Mouse (Mus musculus): ENCODE results near the gene Gpr15. TPM values are rescaled to one million over a fixed set of nuclear protein-coding genes. Genes with fewer than 3 reads are reported as not detected.

Gene Gpr15
- total and polyA plus RNA-seq, 2 experiments from 2014 or later: 0.10 TPM; not detected in 1

GRCm38 (mm10) chr16:58738800-58739199, 19.9 kb upstream of the Gpr15 start:
- no peak for TF ChIP-seq EP300 (IDR thresholded peaks at IDR 0.05; ENCODE audit: low read depth)
- TF ChIP-seq CTCF (IDR thresholded peaks at IDR 0.05; ENCODE audit: low read depth): no peak
- no peaks in the 10 kb centered on the region for H3K4me1 ChIP-seq (ENCODE audit: control insufficient read depth, insufficient read depth)
- H3K4me3 ChIP-seq (ENCODE audit: low read depth, low read length): no peak overlapping the region
- peaks cover 15% of the 10 kb centered on the region for H3K36me3 ChIP-seq (replicated peaks; ENCODE audit: control insufficient read depth, insufficient read depth, low read length)
- 76% methylated on average over 1 of the region's 1 CpGs for WGBS
- no peaks in the 10 kb centered on the region for H3K27me3 ChIP-seq (ENCODE audit: control insufficient read depth, insufficient read depth, low read length)
- no peak for ATAC-seq (ENCODE audit: insufficient read depth, low read depth)
- no peak overlapping the region for H3K4me2 ChIP-seq (ENCODE audit: low read depth, low read length)
- H3K27ac ChIP-seq (ENCODE audit: low read depth): no peak overlapping the region
- no peaks in the 10 kb centered on the region for H3K9me3 ChIP-seq (replicated peaks; ENCODE audit: control insufficient read depth, low read length)
- H3K9ac ChIP-seq (replicated peaks; ENCODE audit: low read depth, low read length): no peak overlapping the region
- no peak for DNase-seq (ENCODE audit: low spot score)

GRCm38 (mm10) chr16:58738205-58738604, 19.3 kb upstream of the Gpr15 start:
- DNase-seq (ENCODE audit: low spot score) (no peak), ATAC-seq (ENCODE audit: insufficient read depth, low read depth) (no peak)
- WGBS: 78% methylated on average over 4 of the region's 4 CpGs

GRCm38 (mm10) chr16:58728176-58728671, 9.4 kb upstream of the Gpr15 start:
- ATAC-seq (ENCODE audit: insufficient read depth, low read depth) (peak; percentile 67), DNase-seq (ENCODE audit: low spot score) (peak; percentile 22)
- Histone ChIP-seq H3K4me1 (ENCODE audit: control insufficient read depth, insufficient read depth) (peaks cover 4% of the 10 kb centered on the region; the same call in 1 of the 2 replicates), H3K9me3 (replicated peaks; ENCODE audit: control insufficient read depth, low read length) (no peaks in the 10 kb centered on the region), H3K27ac (ENCODE audit: low read depth) (peak overlapping the region; percentile 90), H3K4me2 (ENCODE audit: low read depth, low read length) (peak overlapping the region; percentile 75), H3K9ac (replicated peaks; ENCODE audit: low read depth, low read length) (peak overlapping the region; percentile 85), H3K27me3 (ENCODE audit: control insufficient read depth, insufficient read depth, low read length) (no peaks in the 10 kb centered on the region), H3K4me3 (ENCODE audit: low read depth, low read length) (peak overlapping the region; percentile 94), H3K36me3 (replicated peaks; ENCODE audit: control insufficient read depth, insufficient read depth, low read length) (peaks cover 37% of the 10 kb centered on the region)
- TF ChIP-seq EP300 (IDR thresholded peaks at IDR 0.05; ENCODE audit: low read depth): no peak
- no peak for TF ChIP-seq CTCF (IDR thresholded peaks at IDR 0.05; ENCODE audit: low read depth)
- WGBS: under 1% methylated on average over 30 of the region's 31 CpGs

More at GRCm38 (mm10) chr16:58738205-58738604, 19.3 kb upstream of the Gpr15 start:
- H3K9ac ChIP-seq (replicated peaks; ENCODE audit: low read depth, low read length): no peak overlapping the region
- H3K9me3 ChIP-seq (replicated peaks; ENCODE audit: control insufficient read depth, low read length): no peaks in the 10 kb centered on the region
- TF ChIP-seq EP300 (IDR thresholded peaks at IDR 0.05; ENCODE audit: low read depth) (no peak), CTCF (IDR thresholded peaks at IDR 0.05; ENCODE audit: low read depth) (no peak)
- H3K4me2 ChIP-seq (ENCODE audit: low read depth, low read length): no peak overlapping the region
- no peaks in the 10 kb centered on the region for H3K27me3 ChIP-seq (ENCODE audit: control insufficient read depth, insufficient read depth, low read length)
- H3K4me1 ChIP-seq (ENCODE audit: control insufficient read depth, insufficient read depth): no peaks in the 10 kb centered on the region
- no peak overlapping the region for H3K4me3 ChIP-seq (ENCODE audit: low read depth, low read length)
- H3K27ac ChIP-seq (ENCODE audit: low read depth): no peak overlapping the region
- peaks cover 21% of the 10 kb centered on the region for H3K36me3 ChIP-seq (replicated peaks; ENCODE audit: control insufficient read depth, insufficient read depth, low read length)

GRCm38 (mm10) chr16:58727477-58728131, 8.7 kb upstream of the Gpr15 start, which contains the start of gene Cldnd1:
Gene Cldnd1 (plus strand): TSS chr16:58727910.
- H3K4me3 ChIP-seq (ENCODE audit: low read depth, low read length): peak within 1 kb of the TSS; percentile 94
- peaks cover 4% of the 10 kb centered on the region; the same call in 1 of the 2 replicates for H3K4me1 ChIP-seq (ENCODE audit: control insufficient read depth, insufficient read depth)
- H3K9ac ChIP-seq (replicated peaks; ENCODE audit: low read depth, low read length): peak within 1 kb of the TSS; percentile 85
- DNase-seq (ENCODE audit: low spot score) (peak; percentile 98), ATAC-seq (ENCODE audit: insufficient read depth, low read depth) (peak; percentile 100)
- no peaks in the 10 kb centered on the region for H3K9me3 ChIP-seq (replicated peaks; ENCODE audit: control insufficient read depth, low read length)
- H3K27me3 ChIP-seq (ENCODE audit: control insufficient read depth, insufficient read depth, low read length): no peaks in the 10 kb centered on the region
- H3K27ac ChIP-seq (ENCODE audit: low read depth): peak within 1 kb of the TSS; percentile 90
- WGBS: 3% methylated on average over 25 of the region's 35 CpGs
- peak within 1 kb of the TSS; percentile 75 for H3K4me2 ChIP-seq (ENCODE audit: low read depth, low read length)
- peaks cover 31% of the 10 kb centered on the region for H3K36me3 ChIP-seq (replicated peaks; ENCODE audit: control insufficient read depth, insufficient read depth, low read length)
- TF ChIP-seq EP300 (IDR thresholded peaks at IDR 0.05; ENCODE audit: low read depth): no peak

- no peak for ATAC-seq (ENCODE audit: insufficient read depth, low read depth)
- peaks cover 24% of the 10 kb centered on the region for H3K36me3 ChIP-seq (replicated peaks; ENCODE audit: control insufficient read depth, insufficient read depth, low read length)
- DNase-seq (ENCODE audit: low spot score): no peak
- peak overlapping the region; percentile 94 for H3K4me3 ChIP-seq (ENCODE audit: low read depth, low read length)
- H3K9me3 ChIP-seq (replicated peaks; ENCODE audit: control insufficient read depth, low read length): no peaks in the 10 kb centered on the region
- H3K4me1 ChIP-seq (ENCODE audit: control insufficient read depth, insufficient read depth): peaks cover 4% of the 10 kb centered on the region; the same call in 1 of the 2 replicates
- H3K9ac ChIP-seq (replicated peaks; ENCODE audit: low read depth, low read length): no peak overlapping the region
- no peaks in the 10 kb centered on the region for H3K27me3 ChIP-seq (ENCODE audit: control insufficient read depth, insufficient read depth, low read length)
- TF ChIP-seq EP300 (IDR thresholded peaks at IDR 0.05; ENCODE audit: low read depth) (no peak), CTCF (IDR thresholded peaks at IDR 0.05; ENCODE audit: low read depth) (no peak)
- H3K27ac ChIP-seq (ENCODE audit: low read depth): no peak overlapping the region
- WGBS: 78% methylated on average over 11 of the region's 11 CpGs
- peak overlapping the region; percentile 75 for H3K4me2 ChIP-seq (ENCODE audit: low read depth, low read length)
Observed at GRCm38 (mm10) chr16:58726680-58727476, 8.0 kb upstream of the Gpr15 start.

Data from heart, postnatal 0 days (tissue).